Mouse (Mus musculus): ENCODE measurements around the gene Gm11084. TPM values are rescaled to one million over a fixed set of nuclear protein-coding genes. Genes with fewer than 3 reads are reported as not detected.

Gm11084 gene
- total RNA-seq, 2 experiments from 2014 or later = not detected

- intact Hi-C loops (cut with DNase I) = loop anchor here (5.0 to 10.0 kb wide), 3 partner anchors 33 to 304 kb away; partner anchors contain the start of gene Sp9
- no peak for DNase-seq (ENCODE audit: low spot score)
Observed at GRCm38 (mm10) chr2:72970302-72970701, 16.2 kb downstream of the Gm11084 start.

DNA sequence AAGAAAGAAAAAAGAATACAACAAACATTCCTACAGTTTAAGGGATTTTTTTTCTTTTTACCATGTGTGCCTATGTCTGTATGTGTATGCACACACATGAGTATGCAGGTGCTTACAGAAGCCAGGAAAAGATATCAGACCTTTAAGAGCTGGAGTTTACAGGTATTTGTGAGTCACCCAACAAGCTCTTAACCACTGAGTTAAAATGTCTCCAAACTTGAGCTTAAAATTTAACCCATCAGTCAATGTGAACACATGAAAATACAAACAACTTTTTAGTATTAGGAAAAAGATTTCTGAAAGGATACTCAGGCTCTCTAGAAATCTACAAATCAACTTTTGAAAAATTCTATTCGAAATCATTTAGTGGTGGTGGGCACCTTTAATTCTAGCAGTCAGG lies 18.0 kb downstream of the Gm11084 start:
- intact Hi-C loops (cut with DNase I) = loop anchor here (10.0 kb wide), 1 partner anchor 454 kb away; no protein-coding TSS in a partner anchor
- DNase-seq (ENCODE audit: low spot score) = no peak

GRCm38 (mm10) chr2:72965450-72965849 lies 21.1 kb downstream of the Gm11084 start:
- intact Hi-C loops (cut with DNase I) = loop anchor here (10.0 kb wide), 1 partner anchor 451 kb away; no protein-coding TSS in a partner anchor
- no peak for DNase-seq (ENCODE audit: low spot score)

GRCm38 (mm10) chr2:72956415-72956814 lies 30.1 kb downstream of the Gm11084 start:
- intact Hi-C loops (cut with DNase I) = no loop called here
- no peak for DNase-seq (ENCODE audit: low spot score)

DNA sequence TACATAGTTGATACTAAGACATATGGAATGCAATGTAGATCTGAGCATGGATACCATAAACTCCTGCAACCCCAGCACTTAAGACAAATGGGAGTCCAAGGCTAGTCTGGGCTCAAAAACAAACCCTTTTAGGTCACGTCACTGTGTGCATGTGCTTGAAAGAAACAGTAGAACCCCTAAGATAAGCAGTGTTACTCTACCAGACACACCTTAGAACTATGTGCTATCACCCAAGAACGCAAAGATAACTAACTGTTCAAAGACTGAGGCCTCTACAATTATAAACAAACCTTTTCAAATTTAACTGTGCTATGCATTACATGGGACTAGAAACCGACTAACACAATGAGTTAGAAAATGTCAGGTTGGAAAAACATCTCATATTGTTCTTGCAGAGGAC lies 33.5 kb downstream of the Gm11084 start:
- DNase-seq (ENCODE audit: low spot score) = no peak
- intact Hi-C loops (cut with DNase I) = no loop called here

GRCm38 (mm10) chr2:72935937-72936336 lies 50.6 kb downstream of the Gm11084 start:
- intact Hi-C loops (cut with DNase I) = loop anchor here (5.0 kb wide), 1 partner anchor 36 kb away; no protein-coding TSS in a partner anchor

GRCm38 (mm10) chr2:72932186-72932585 lies 54.3 kb downstream of the Gm11084 start:
- DNase-seq (ENCODE audit: low spot score) = no peak
- intact Hi-C loops (cut with DNase I) = no loop called here

More at GRCm38 (mm10) chr2:72935937-72936336, 50.6 kb downstream of the Gm11084 start:
- DNase-seq (ENCODE audit: low spot score) = no peak

DNA sequence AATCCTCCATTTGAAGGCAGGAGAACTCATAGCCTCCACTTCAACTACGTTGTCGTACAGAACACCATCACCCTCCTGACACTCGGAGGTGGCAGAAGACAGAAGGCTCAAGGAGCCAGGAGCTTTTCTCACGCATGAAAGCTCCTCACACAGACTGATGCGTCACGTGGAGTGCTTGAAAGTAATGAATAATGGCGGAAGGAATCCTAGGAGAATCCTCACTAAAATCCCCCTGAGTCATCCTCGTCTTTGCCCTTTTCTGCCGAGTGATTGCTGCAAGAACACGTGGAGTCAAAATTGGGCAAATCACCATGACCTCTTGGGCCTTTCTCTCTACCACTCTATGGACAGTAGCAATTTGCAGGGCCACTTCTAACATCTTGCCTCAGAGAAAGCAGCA lies 61.5 kb downstream of the Gm11084 start:
- DNase-seq (ENCODE audit: low spot score) = no peak
- intact Hi-C loops (cut with DNase I) = no loop called here

Small RNAs within 50 kb of the gene (microRNA-seq; reads per million reads assigned to microRNA genes)
- gene Gm25960 = not detected

Other genes with a start within 250 kb of the Gm11084 start
- 10 to 100 TPM; 34.8 to 38.9 TPM for gene Sp3, start 6.3 kb downstream of the Gm11084 start, total RNA-seq (2021)
- gene Ola1, start 232.2 kb upstream of the Gm11084 start, total RNA-seq (2021) = 10 to 100 TPM; 44.6 to 48.3 TPM

All from heart, postnatal 25 days (tissue).